Mouse (Mus musculus): Measurements from ENCODE around the gene Spi1. TPM values are rescaled to one million over a fixed set of nuclear protein-coding genes. Genes with fewer than 3 reads are reported as not detected.
A peak's percentile ranks its signal among the peaks of the same experiment; 100 is the strongest.

Gene Spi1
- total RNA-seq, 1 experiment: 0.31 TPM

DNA sequence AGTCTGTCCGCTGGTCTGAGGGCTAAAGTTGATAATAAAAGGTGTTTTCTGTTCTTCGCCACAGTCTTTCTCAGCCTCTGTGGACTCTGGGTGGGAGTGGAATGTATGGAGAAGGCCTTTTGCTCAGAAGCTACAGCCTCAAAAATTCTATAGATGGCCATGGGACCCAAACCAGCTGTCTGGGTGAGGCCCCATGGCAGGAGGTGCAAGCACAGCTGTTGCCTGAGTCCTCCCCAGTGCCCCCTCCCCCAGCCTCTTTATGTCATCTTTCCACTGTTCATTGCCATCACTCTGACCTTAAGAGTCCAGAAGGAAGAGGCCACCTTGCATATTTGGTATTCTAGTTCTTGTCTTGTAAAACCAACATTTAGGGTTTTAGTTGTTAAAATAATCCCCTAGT, 22.8 kb upstream of the Spi1 start:
- in situ Hi-C loops (cut with MboI; ENCODE audit: low sequenced_read_pairs in 2 of 2, unreplicated experiment in 2 of 2): no loop called here
- TF ChIP-seq ZC3H11A (IDR thresholded peaks at IDR 0.05; ENCODE audit: borderline replicate concordance, low read depth, low read length): no peak
- no peak for TF ChIP-seq MAFK (IDR thresholded peaks at IDR 0.05; ENCODE audit: insufficient read depth, low read depth, low read length)
- TF ChIP-seq HCFC1 (IDR thresholded peaks at IDR 0.05; ENCODE audit: borderline replicate concordance, insufficient read depth, low read length): no peak
- TF ChIP-seq CHD2 (IDR thresholded peaks at IDR 0.05; ENCODE audit: low read depth, low read length): no peak
- no peak for TF ChIP-seq ZNF384 (IDR thresholded peaks at IDR 0.05; ENCODE audit: low read depth, low read length)

GRCm38 (mm10) chr2:91060544-91061355, 21.4 kb upstream of the Spi1 start:
- Histone ChIP-seq H3K27ac (ENCODE audit: insufficient read depth, low read depth, low read length, poor library complexity, severe bottlenecking) (no peak overlapping the region), H3K9me3 (ENCODE audit: control insufficient read depth, insufficient read depth, low read depth, low read length) (no peaks in the 10 kb centered on the region), H3K4me1 (ENCODE audit: control insufficient read depth in 2 of 2, insufficient read depth in 2 of 2, low read length in 2 of 2, poor library complexity in 1 of 2) (peaks cover 0 to 8% of the 10 kb centered on the region in 2 experiments; a peak in 2 of 4 replicates), H3K4me3 (ENCODE audit: insufficient read depth in 1 of 2, low read depth in 1 of 2, low read length in 2 of 2, poor library complexity in 1 of 2, severe bottlenecking in 1 of 2) (no peak overlapping the region), H3K9ac (ENCODE audit: insufficient read depth, low read depth, low read length, poor library complexity, severe bottlenecking) (no peak overlapping the region), H3K36me3 (ENCODE audit: control insufficient read depth, insufficient read depth, low read length, poor library complexity, severe bottlenecking) (peaks cover 49% of the 10 kb centered on the region)
- in situ Hi-C loops (cut with MboI; ENCODE audit: low sequenced_read_pairs in 2 of 2, unreplicated experiment in 2 of 2): no loop called here
- no peak for TF ChIP-seq HCFC1 (IDR thresholded peaks at IDR 0.05; ENCODE audit: borderline replicate concordance, insufficient read depth, low read length)
- no peak for TF ChIP-seq CHD2 (IDR thresholded peaks at IDR 0.05; ENCODE audit: low read depth, low read length)
- no peak for TF ChIP-seq ZC3H11A (IDR thresholded peaks at IDR 0.05; ENCODE audit: borderline replicate concordance, low read depth, low read length)
- TF ChIP-seq MAFK (IDR thresholded peaks at IDR 0.05; ENCODE audit: insufficient read depth, low read depth, low read length): no peak
- no peak for TF ChIP-seq ZNF384 (IDR thresholded peaks at IDR 0.05; ENCODE audit: low read depth, low read length)
- DNase-seq (ENCODE audit: low read depth, low spot score): peak; percentile 60

More for the DNA sequence above, 22.8 kb upstream of the Spi1 start:
- Histone ChIP-seq H3K4me1 (ENCODE audit: control insufficient read depth in 2 of 2, insufficient read depth in 2 of 2, low read length in 2 of 2, poor library complexity in 1 of 2) (peaks cover 0 to 10% of the 10 kb centered on the region in 2 experiments; a peak in 2 of 4 replicates), H3K36me3 (ENCODE audit: control insufficient read depth, insufficient read depth, low read length, poor library complexity, severe bottlenecking) (peaks cover 55% of the 10 kb centered on the region), H3K4me3 (ENCODE audit: insufficient read depth in 1 of 2, low read depth in 1 of 2, low read length in 2 of 2, poor library complexity in 1 of 2, severe bottlenecking in 1 of 2) (no peak overlapping the region), H3K9ac (ENCODE audit: insufficient read depth, low read depth, low read length, poor library complexity, severe bottlenecking) (no peak overlapping the region), H3K9me3 (ENCODE audit: control insufficient read depth, insufficient read depth, low read depth, low read length) (no peaks in the 10 kb centered on the region), H3K27ac (ENCODE audit: insufficient read depth, low read depth, low read length, poor library complexity, severe bottlenecking) (no peak overlapping the region)
- DNase-seq (ENCODE audit: low read depth, low spot score): no peak

DNA sequence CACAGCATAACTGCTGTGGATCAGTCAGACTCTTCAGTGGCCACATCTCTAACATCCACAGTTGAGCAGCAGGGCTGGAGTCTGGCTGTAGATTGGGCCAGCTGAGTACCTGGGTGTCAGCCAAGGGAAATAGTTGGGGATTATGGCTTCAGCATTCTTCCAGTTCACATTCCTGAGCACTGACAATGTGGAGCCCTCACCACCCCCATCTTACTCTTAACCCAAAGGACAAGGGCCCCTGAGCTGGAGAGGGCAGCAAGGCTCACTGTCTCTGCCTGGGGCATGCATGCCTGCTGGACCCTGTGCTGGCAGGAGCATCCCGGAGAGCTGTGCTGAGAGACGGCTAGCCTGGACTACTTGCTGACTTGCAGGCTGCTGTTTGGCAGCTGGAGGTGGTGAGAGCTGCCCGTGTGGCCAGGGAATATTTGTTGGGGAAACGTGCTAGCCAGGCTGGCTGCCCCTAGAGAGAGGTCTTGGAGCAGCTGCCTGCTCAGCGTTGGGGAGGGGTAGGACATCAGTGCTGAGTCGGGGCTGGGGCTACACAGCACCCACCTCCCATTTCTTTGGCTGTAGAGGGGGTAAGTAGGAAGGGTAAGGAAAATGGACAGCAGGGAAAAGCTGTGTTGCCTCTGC, 20.2 kb upstream of the Spi1 start:
- Histone ChIP-seq H3K9ac (ENCODE audit: insufficient read depth, low read depth, low read length, poor library complexity, severe bottlenecking) (no peak overlapping the region), H3K27ac (ENCODE audit: insufficient read depth, low read depth, low read length, poor library complexity, severe bottlenecking) (no peak overlapping the region), H3K36me3 (ENCODE audit: control insufficient read depth, insufficient read depth, low read length, poor library complexity, severe bottlenecking) (peaks cover 37% of the 10 kb centered on the region), H3K9me3 (ENCODE audit: control insufficient read depth, insufficient read depth, low read depth, low read length) (no peaks in the 10 kb centered on the region), H3K4me3 (ENCODE audit: insufficient read depth in 1 of 2, low read depth in 1 of 2, low read length in 2 of 2, poor library complexity in 1 of 2, severe bottlenecking in 1 of 2) (no peak overlapping the region), H3K4me1 (ENCODE audit: control insufficient read depth in 2 of 2, insufficient read depth in 2 of 2, low read length in 2 of 2, poor library complexity in 1 of 2) (peaks cover 0 to 8% of the 10 kb centered on the region in 2 experiments; a peak in 2 of 4 replicates)
- in situ Hi-C loops (cut with MboI; ENCODE audit: low sequenced_read_pairs in 2 of 2, unreplicated experiment in 2 of 2): no loop called here
- DNase-seq (ENCODE audit: low read depth, low spot score): no peak
- no peak for TF ChIP-seq MAFK (IDR thresholded peaks at IDR 0.05; ENCODE audit: insufficient read depth, low read depth, low read length)
- no peak for TF ChIP-seq ZNF384 (IDR thresholded peaks at IDR 0.05; ENCODE audit: low read depth, low read length)
- no peak for TF ChIP-seq ZC3H11A (IDR thresholded peaks at IDR 0.05; ENCODE audit: borderline replicate concordance, low read depth, low read length)
- TF ChIP-seq HCFC1 (IDR thresholded peaks at IDR 0.05; ENCODE audit: borderline replicate concordance, insufficient read depth, low read length): no peak
- no peak for TF ChIP-seq CHD2 (IDR thresholded peaks at IDR 0.05; ENCODE audit: low read depth, low read length)

- TF ChIP-seq MAFK (IDR thresholded peaks at IDR 0.05; ENCODE audit: insufficient read depth, low read depth, low read length): no peak
- no peak for TF ChIP-seq HCFC1 (IDR thresholded peaks at IDR 0.05; ENCODE audit: borderline replicate concordance, insufficient read depth, low read length)
- TF ChIP-seq ZNF384 (IDR thresholded peaks at IDR 0.05; ENCODE audit: low read depth, low read length): no peak
- TF ChIP-seq ZC3H11A (IDR thresholded peaks at IDR 0.05; ENCODE audit: borderline replicate concordance, low read depth, low read length): no peak
- TF ChIP-seq CHD2 (IDR thresholded peaks at IDR 0.05; ENCODE audit: low read depth, low read length): no peak
- in situ Hi-C loops (cut with MboI; ENCODE audit: low sequenced_read_pairs in 2 of 2, unreplicated experiment in 2 of 2): no loop called here
- Histone ChIP-seq H3K27ac (ENCODE audit: insufficient read depth, low read depth, low read length, poor library complexity, severe bottlenecking) (no peak overlapping the region), H3K4me3 (ENCODE audit: insufficient read depth in 1 of 2, low read depth in 1 of 2, low read length in 2 of 2, poor library complexity in 1 of 2, severe bottlenecking in 1 of 2) (no peak overlapping the region), H3K9ac (ENCODE audit: insufficient read depth, low read depth, low read length, poor library complexity, severe bottlenecking) (no peak overlapping the region), H3K9me3 (ENCODE audit: control insufficient read depth, insufficient read depth, low read depth, low read length) (no peaks in the 10 kb centered on the region), H3K4me1 (ENCODE audit: control insufficient read depth in 2 of 2, insufficient read depth in 2 of 2, low read length in 2 of 2, poor library complexity in 1 of 2) (peaks cover 0 to 8% of the 10 kb centered on the region in 2 experiments; a peak in 2 of 4 replicates), H3K36me3 (ENCODE audit: control insufficient read depth, insufficient read depth, low read length, poor library complexity, severe bottlenecking) (peaks cover 31% of the 10 kb centered on the region)
- DNase-seq (ENCODE audit: low read depth, low spot score): no peak
These were observed 19.2 kb upstream of the Spi1 start for GRCm38 (mm10) chr2:91062779-91063606.

Data from ES-E14 (cell line).